Mouse (Mus musculus) 416B (cell line): ENCODE results near the gene Cyct.

ENCODE experiments used
- DNase-seq: peaks from one replicate; pipeline ENCODE4 v3.0.0; 2011; ENCODE audit warnings: low read depth

The Cyct gene

GRCm38 (mm10) chr2:76338215-76339156 lies 21.8 kb downstream of the Cyct start, which contains the start of gene Pde11a:
TSS of gene Pde11a (minus strand) at chr2:76338774.
- DNase-seq = no peak

GRCm38 (mm10) chr2:76334596-76334995 lies 25.7 kb downstream of the Cyct start:
- peak; percentile 20 for DNase-seq

- DNase-seq = peak; percentile 2
Observed at GRCm38 (mm10) chr2:76332161-76332805, 28.0 kb downstream of the Cyct start.

GRCm38 (mm10) chr2:76330081-76330480 lies 30.2 kb downstream of the Cyct start:
- no peak for DNase-seq

- no peak for DNase-seq
Observed at GRCm38 (mm10) chr2:76326161-76326560, 34.1 kb downstream of the Cyct start.

GRCm38 (mm10) chr2:76324463-76324862 lies 35.8 kb downstream of the Cyct start:
- DNase-seq = no peak

- no peak for DNase-seq
Observed at GRCm38 (mm10) chr2:76323185-76323875, 36.9 kb downstream of the Cyct start.

DNA sequence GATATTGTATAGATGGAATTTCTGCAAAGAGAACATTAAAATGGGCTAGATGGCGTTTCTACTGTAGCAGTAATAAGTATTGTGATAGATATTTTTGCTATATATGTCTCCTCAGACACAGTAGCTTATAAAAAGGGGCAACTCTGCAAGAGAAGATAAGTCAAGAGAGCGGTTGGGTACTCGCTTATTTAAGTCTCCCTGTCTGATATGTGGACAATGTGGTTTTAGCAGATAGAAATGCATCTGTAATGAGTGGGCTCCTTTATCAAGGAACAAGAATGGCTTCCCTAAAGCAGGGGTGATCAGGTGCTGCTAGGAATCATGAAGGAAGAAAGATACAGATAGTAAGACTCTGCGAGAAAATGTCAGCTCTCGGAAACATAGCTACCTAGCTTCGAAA lies 39.9 kb downstream of the Cyct start:
- DNase-seq = no peak

DNA sequence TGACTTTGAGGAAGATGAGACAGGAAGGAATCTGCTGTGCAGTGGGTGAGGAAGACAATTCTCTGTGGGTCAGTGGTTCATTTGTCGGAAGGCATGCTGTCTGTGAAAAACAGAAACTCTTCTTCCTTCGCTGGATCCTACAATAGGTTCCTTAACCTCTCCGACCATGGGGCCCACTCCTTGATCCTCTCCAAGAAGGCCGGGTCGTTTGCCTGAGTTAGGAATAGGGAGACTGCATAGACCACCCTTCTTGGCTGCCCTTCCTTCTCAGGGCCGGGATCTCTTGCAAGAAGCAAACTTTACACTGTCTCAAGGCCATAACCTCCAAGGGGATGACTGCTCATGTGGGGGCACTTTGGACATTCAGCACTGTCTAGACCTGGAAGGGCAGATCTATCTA lies 41.0 kb downstream of the Cyct start:
- DNase-seq = no peak
